Mouse (Mus musculus) embryonic fibroblast, embryonic 13.5 days (primary cell): ENCODE measurements around the gene Rnf208. TPM values are rescaled to one million over a fixed set of nuclear protein-coding genes. Genes with fewer than 3 reads are reported as not detected.

ENCODE experiments used
- H3K27ac ChIP-seq: 2 replicates; pipeline ENCODE4 v1.5.1; 2012; ENCODE audit warnings: low read length, control low read depth, inconsistent platforms; ENCODE audit not compliant: insufficient read depth
- H3K4me1 ChIP-seq: 2 replicates; pipeline ENCODE4 v1.6.1; 2011; ENCODE audit warnings: low read length; ENCODE audit not compliant: control insufficient read depth, insufficient read depth
- H3K4me3 ChIP-seq: 2 replicates; pipeline ENCODE4 v1.5.1; 2011; ENCODE audit warnings: mild to moderate bottlenecking, control low read depth, low read length; ENCODE audit not compliant: insufficient read depth
- CTCF ChIP-seq: IDR thresholded peaks from 2 replicates; pipeline ENCODE4 v1.5.1; 2011; ENCODE audit warnings: mild to moderate bottlenecking, control low read depth, low read length, moderate library complexity, borderline replicate concordance; ENCODE audit not compliant: insufficient read depth
- POLR2A ChIP-seq: IDR thresholded peaks from 2 replicates; pipeline ENCODE4 v1.6.1; 2011; ENCODE audit warnings: low read depth, mild to moderate bottlenecking, control low read depth, low read length, moderate library complexity
- polyA plus RNA-seq: library from polyadenylated mRNA; stranded (reverse); fragments of >200 nt; gene quantifications from 2 replicates; pipeline ENCODE4 v1.2.4, GENCODE M21; 2011; ENCODE audit warnings: low read depth; ENCODE audit not compliant: missing spikeins, insufficient read length

Rnf208 gene
- 0.42 TPM in 1 of 2 replicates, not detected in the other for polyA plus RNA-seq

GRCm38 (mm10) chr2:25242101-25242506, at the start of gene Rnf208, which contains the start of gene Cysrt1:
Gene Rnf208 (plus strand): TSS chr2:25242255.
Gene Cysrt1 (minus strand): TSS chr2:25242452.
- Histone ChIP-seq H3K4me1 (0 out of 2 replicates have a peak, but pooled peaks cover 3% of the 10 kb centered on the region), H3K4me3 (no peak within 1 kb of the TSS), H3K27ac (no peak within 1 kb of the TSS)
- TF ChIP-seq CTCF (no peak), POLR2A (no peak)

GRCm38 (mm10) chr2:25193330-25193770, 48.7 kb upstream of the Rnf208 start:
- peaks cover 13% of the 10 kb centered on the region; the same call in 1 of the 2 replicates for H3K4me1 ChIP-seq
- 0 out of 2 replicates have a peak, but pooled peaks have one; percentile 13 for TF ChIP-seq POLR2A
- peak; percentile 92 for TF ChIP-seq CTCF
- H3K27ac ChIP-seq: no peak overlapping the region
- H3K4me3 ChIP-seq: no peak overlapping the region

- no peak overlapping the region for H3K4me3 ChIP-seq
- TF ChIP-seq POLR2A (no peak), CTCF (no peak)
- H3K27ac ChIP-seq: no peak overlapping the region
- peaks cover 15% of the 10 kb centered on the region for H3K4me1 ChIP-seq
Measured at GRCm38 (mm10) chr2:25194006-25194405, 48.0 kb upstream of the Rnf208 start.

- TF ChIP-seq POLR2A (no peak), CTCF (no peak)
- H3K4me3 ChIP-seq: no peak overlapping the region
- H3K4me1 ChIP-seq: peaks cover 18% of the 10 kb centered on the region
- H3K27ac ChIP-seq: no peak overlapping the region
Measured at GRCm38 (mm10) chr2:25194486-25195171, 47.4 kb upstream of the Rnf208 start.

- Histone ChIP-seq H3K4me3 (peak overlapping the region; percentile 42), H3K4me1 (peaks cover 18% of the 10 kb centered on the region), H3K27ac (peak overlapping the region; percentile 53; the same call in 1 of the 2 replicates)
- TF ChIP-seq CTCF (no peak), POLR2A (0 out of 2 replicates have a peak, but pooled peaks have one; percentile 27)
Measured at GRCm38 (mm10) chr2:25195211-25196156, 46.6 kb upstream of the Rnf208 start.

- H3K4me3 ChIP-seq: peak within 1 kb of the TSS; percentile 42
- peaks cover 18% of the 10 kb centered on the region for H3K4me1 ChIP-seq
- peak within 1 kb of the TSS; percentile 53 for H3K27ac ChIP-seq
- TF ChIP-seq CTCF: no peak
- peak; percentile 58 for TF ChIP-seq POLR2A
Measured at GRCm38 (mm10) chr2:25196172-25196954, 45.7 kb upstream of the Rnf208 start, which contains the start of gene Tor4a. Gene Tor4a (minus strand): TSS chr2:25196886.

GRCm38 (mm10) chr2:25197191-25197590, 44.9 kb upstream of the Rnf208 start:
- TF ChIP-seq POLR2A: no peak
- TF ChIP-seq CTCF: no peak
- peak overlapping the region; percentile 53 for H3K27ac ChIP-seq
- H3K4me3 ChIP-seq: no peak overlapping the region
- peaks cover 18% of the 10 kb centered on the region for H3K4me1 ChIP-seq

GRCm38 (mm10) chr2:25197946-25198345, 44.1 kb upstream of the Rnf208 start:
- H3K27ac ChIP-seq: no peak overlapping the region
- no peak overlapping the region for H3K4me3 ChIP-seq
- no peak for TF ChIP-seq POLR2A
- TF ChIP-seq CTCF: no peak
- H3K4me1 ChIP-seq: peaks cover 18% of the 10 kb centered on the region

- H3K4me3 ChIP-seq: no peak overlapping the region
- H3K27ac ChIP-seq: no peak overlapping the region
- peaks cover 6% of the 10 kb centered on the region for H3K4me1 ChIP-seq
- TF ChIP-seq CTCF (no peak), POLR2A (no peak)
Measured at GRCm38 (mm10) chr2:25200631-25201030, 41.4 kb upstream of the Rnf208 start.
